Mouse (Mus musculus): Measurements from ENCODE around the gene Hhatl. TPM values are rescaled to one million over a fixed set of nuclear protein-coding genes. Genes with fewer than 3 reads are reported as not detected.

The Hhatl gene
- polyA plus RNA-seq, 1 experiment from 2014 or later, result 0.19 TPM

GRCm38 (mm10) chr9:121757835-121758814 is 34.2 kb downstream of the Hhatl start:
- H3K27me3 ChIP-seq, result no peaks in the 10 kb centered on the region
- peaks cover 40% of the 10 kb centered on the region for H3K4me1 ChIP-seq (replicated peaks)
- H3K4me2 ChIP-seq, result peak overlapping the region; percentile 94
- WGBS, result 33% methylated on average over 10 of the region's 10 CpGs
- H3K9me3 ChIP-seq, result no peaks in the 10 kb centered on the region
- H3K4me3 ChIP-seq (replicated peaks), result peak overlapping the region; percentile 84
- ATAC-seq (ENCODE audit: insufficient number of reproducible peaks, insufficient read depth, low FRiP score, low TSS enrichment, low read depth), result no peak
- peak overlapping the region; percentile 94 for H3K9ac ChIP-seq (replicated peaks)
- peak overlapping the region; percentile 96 for H3K27ac ChIP-seq
- peaks cover 50% of the 10 kb centered on the region for H3K36me3 ChIP-seq

GRCm38 (mm10) chr9:121757432-121757831 is 34.9 kb downstream of the Hhatl start:
- Histone ChIP-seq H3K9ac (replicated peaks) (0 out of 2 replicates have a peak overlapping the region, but pooled peaks have one; percentile 2), H3K4me2 (peak overlapping the region; percentile 94), H3K27me3 (no peaks in the 10 kb centered on the region), H3K36me3 (peaks cover 49% of the 10 kb centered on the region), H3K4me3 (replicated peaks) (no peak overlapping the region), H3K4me1 (replicated peaks) (peaks cover 40% of the 10 kb centered on the region), H3K9me3 (no peaks in the 10 kb centered on the region), H3K27ac (peak overlapping the region; percentile 96)
- WGBS, result 51% methylated on average over 3 of the region's 3 CpGs
- no peak for ATAC-seq (ENCODE audit: insufficient number of reproducible peaks, insufficient read depth, low FRiP score, low TSS enrichment, low read depth)

- peaks cover 51% of the 10 kb centered on the region for H3K36me3 ChIP-seq
- H3K4me1 ChIP-seq (replicated peaks), result peaks cover 37% of the 10 kb centered on the region
- H3K27me3 ChIP-seq, result no peaks in the 10 kb centered on the region
- H3K27ac ChIP-seq, result no peak overlapping the region
- 86% methylated on average over 3 of the region's 3 CpGs for WGBS
- H3K4me3 ChIP-seq (replicated peaks), result no peak overlapping the region
- H3K9ac ChIP-seq (replicated peaks), result no peak overlapping the region; the same call in 1 of the 2 replicates
- ATAC-seq (ENCODE audit: insufficient number of reproducible peaks, insufficient read depth, low FRiP score, low TSS enrichment, low read depth), result no peak
- no peak overlapping the region for H3K4me2 ChIP-seq
- H3K9me3 ChIP-seq, result no peaks in the 10 kb centered on the region
Observed at GRCm38 (mm10) chr9:121756785-121757184, 35.5 kb downstream of the Hhatl start.

- Histone ChIP-seq H3K27me3 (no peaks in the 10 kb centered on the region), H3K9ac (replicated peaks) (no peak overlapping the region), H3K36me3 (peaks cover 69% of the 10 kb centered on the region), H3K4me2 (no peak overlapping the region), H3K4me3 (replicated peaks) (no peak overlapping the region), H3K9me3 (no peaks in the 10 kb centered on the region), H3K4me1 (replicated peaks) (peaks cover 24% of the 10 kb centered on the region), H3K27ac (no peak overlapping the region)
- 91% methylated on average over 3 of the region's 3 CpGs for WGBS
- no peak for ATAC-seq (ENCODE audit: insufficient number of reproducible peaks, insufficient read depth, low FRiP score, low TSS enrichment, low read depth)
Observed at GRCm38 (mm10) chr9:121754624-121755023, 37.7 kb downstream of the Hhatl start.

- Histone ChIP-seq H3K4me1 (replicated peaks) (peaks cover 9% of the 10 kb centered on the region), H3K9me3 (no peaks in the 10 kb centered on the region), H3K4me3 (replicated peaks) (no peak overlapping the region), H3K36me3 (peaks cover 87% of the 10 kb centered on the region), H3K9ac (replicated peaks) (no peak overlapping the region), H3K4me2 (no peak overlapping the region), H3K27me3 (no peaks in the 10 kb centered on the region), H3K27ac (no peak overlapping the region)
- WGBS, result 93% methylated on average over 9 of the region's 9 CpGs
- ATAC-seq (ENCODE audit: insufficient number of reproducible peaks, insufficient read depth, low FRiP score, low TSS enrichment, low read depth), result no peak
Observed at GRCm38 (mm10) chr9:121752774-121753173, 39.5 kb downstream of the Hhatl start.

GRCm38 (mm10) chr9:121744051-121744450 is 48.3 kb downstream of the Hhatl start:
- H3K27ac ChIP-seq, result no peak overlapping the region
- no peaks in the 10 kb centered on the region for H3K27me3 ChIP-seq
- H3K9me3 ChIP-seq, result no peaks in the 10 kb centered on the region
- H3K9ac ChIP-seq (replicated peaks), result no peak overlapping the region
- no peak overlapping the region for H3K4me2 ChIP-seq
- ATAC-seq (ENCODE audit: insufficient number of reproducible peaks, insufficient read depth, low FRiP score, low TSS enrichment, low read depth), result no peak
- no peaks in the 10 kb centered on the region for H3K4me1 ChIP-seq (replicated peaks)
- H3K36me3 ChIP-seq, result peaks cover 88% of the 10 kb centered on the region
- 94% methylated on average over 8 of the region's 8 CpGs for WGBS
- H3K4me3 ChIP-seq (replicated peaks), result no peak overlapping the region

GRCm38 (mm10) chr9:121741168-121741567 is 51.1 kb downstream of the Hhatl start:
- H3K4me3 ChIP-seq (replicated peaks), result no peak overlapping the region
- no peak overlapping the region for H3K9ac ChIP-seq (replicated peaks)
- 94% methylated on average over 3 of the region's 3 CpGs for WGBS
- no peaks in the 10 kb centered on the region for H3K9me3 ChIP-seq
- no peaks in the 10 kb centered on the region for H3K4me1 ChIP-seq (replicated peaks)
- peaks cover 66% of the 10 kb centered on the region for H3K36me3 ChIP-seq
- H3K4me2 ChIP-seq, result no peak overlapping the region
- H3K27ac ChIP-seq, result no peak overlapping the region
- H3K27me3 ChIP-seq, result no peaks in the 10 kb centered on the region
- no peak for ATAC-seq (ENCODE audit: insufficient number of reproducible peaks, insufficient read depth, low FRiP score, low TSS enrichment, low read depth)

GRCm38 (mm10) chr9:121740490-121740889 is 51.8 kb downstream of the Hhatl start:
- H3K4me3 ChIP-seq (replicated peaks), result no peak overlapping the region
- no peak overlapping the region for H3K4me2 ChIP-seq
- H3K36me3 ChIP-seq, result peaks cover 61% of the 10 kb centered on the region
- no peaks in the 10 kb centered on the region for H3K9me3 ChIP-seq
- H3K4me1 ChIP-seq (replicated peaks), result no peaks in the 10 kb centered on the region
- no peaks in the 10 kb centered on the region for H3K27me3 ChIP-seq
- WGBS, result 88% methylated on average over 6 of the region's 6 CpGs
- no peak overlapping the region for H3K9ac ChIP-seq (replicated peaks)
- no peak for ATAC-seq (ENCODE audit: insufficient number of reproducible peaks, insufficient read depth, low FRiP score, low TSS enrichment, low read depth)
- H3K27ac ChIP-seq, result no peak overlapping the region

Other genes with a start within 250 kb of the Hhatl start
- 0.45 TPM in 1 of 2 replicates, not detected in the other for gene Lyzl4, start 150.4 kb downstream of the Hhatl start, polyA plus RNA-seq (2016; fragmentation: Nextera tagmentation; extraction: Ambion mirVana)
- 0.69 and 1.1 TPM in 2 replicates for gene Vipr1, start 149.8 kb downstream of the Hhatl start, polyA plus RNA-seq (2016; fragmentation: Nextera tagmentation; extraction: Ambion mirVana)
- gene Sec22c, start 87.0 kb downstream of the Hhatl start, polyA plus RNA-seq (2016; fragmentation: Nextera tagmentation; extraction: Ambion mirVana), result 13.9 and 16.2 TPM in 2 replicates
- 95.8 and 105 TPM in 2 replicates for gene Ss18l2, start 82.2 kb downstream of the Hhatl start, polyA plus RNA-seq (2016; fragmentation: Nextera tagmentation; extraction: Ambion mirVana)
- 68.4 and 71.5 TPM in 2 replicates for gene Nktr, start 73.3 kb downstream of the Hhatl start, polyA plus RNA-seq (2016; fragmentation: Nextera tagmentation; extraction: Ambion mirVana)
- 13.7 and 16.7 TPM in 2 replicates for gene Zfp651, start 33.2 kb downstream of the Hhatl start, polyA plus RNA-seq (2016; fragmentation: Nextera tagmentation; extraction: Ambion mirVana)
- gene Klhl40, start 14.9 kb downstream of the Hhatl start, polyA plus RNA-seq (2016; fragmentation: Nextera tagmentation; extraction: Ambion mirVana), result 5.9 and 7.0 TPM in 2 replicates
- gene Ccdc13, start 47.0 kb upstream of the Hhatl start, polyA plus RNA-seq (2016; fragmentation: Nextera tagmentation; extraction: Ambion mirVana), result 0.15 and 0.58 TPM in 2 replicates
- 152 and 161 TPM in 2 replicates for gene Higd1a, start 65.9 kb upstream of the Hhatl start, polyA plus RNA-seq (2016; fragmentation: Nextera tagmentation; extraction: Ambion mirVana)
- 0.50 TPM in 1 of 2 replicates, not detected in the other for gene Ackr2, start 105.8 kb upstream of the Hhatl start, polyA plus RNA-seq (2016; fragmentation: Nextera tagmentation; extraction: Ambion mirVana)
- not detected in 2 replicates for gene Cyp8b1, start 123.8 kb upstream of the Hhatl start, polyA plus RNA-seq (2016; fragmentation: Nextera tagmentation; extraction: Ambion mirVana)
- 1.6 and 1.8 TPM in 2 replicates for gene Fam198a, start 158.5 kb upstream of the Hhatl start, polyA plus RNA-seq (2016; fragmentation: Nextera tagmentation; extraction: Ambion mirVana)
- 10.4 and 11.2 TPM in 2 replicates for gene Pomgnt2, start 204.6 kb upstream of the Hhatl start, polyA plus RNA-seq (2016; fragmentation: Nextera tagmentation; extraction: Ambion mirVana)